Mouse (Mus musculus) heart, postnatal 0 days (tissue): ENCODE measurements around the gene Lrig2.

Source experiments
- CTCF ChIP-seq: IDR thresholded peaks from 2 replicates; pipeline ENCODE4 v1.5.1; 2016; ENCODE audit warnings: antibody characterized with exemption, control low read depth, low read depth
- EP300 ChIP-seq: IDR thresholded peaks from 2 replicates; pipeline ENCODE4 v1.6.1; 2016; ENCODE audit warnings: antibody characterized with exemption, low read depth

DNA sequence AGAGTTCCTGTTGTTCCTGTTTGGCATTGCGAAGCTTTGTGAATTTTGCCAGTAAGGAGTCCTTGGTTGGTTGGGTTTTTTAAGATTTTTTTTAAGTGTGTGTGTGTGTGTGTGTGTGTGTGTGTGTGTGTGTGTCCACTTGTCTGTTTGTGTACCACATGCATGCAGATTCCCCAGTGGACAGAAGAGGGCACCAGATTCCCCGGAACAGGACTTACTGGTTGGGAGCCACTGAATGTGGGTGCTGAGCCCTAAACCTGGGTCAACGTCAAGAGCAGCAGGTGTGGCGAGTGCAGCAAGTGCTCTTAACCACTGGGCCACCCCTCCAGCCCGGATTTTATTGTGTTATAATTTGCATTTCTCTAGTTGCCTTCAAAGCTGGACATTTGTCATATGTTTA lies 5.4 kb upstream of the Lrig2 start:
- TF ChIP-seq CTCF (no peak), EP300 (no peak)
